Mouse (Mus musculus): ENCODE results near the gene Pde4d.

DNA sequence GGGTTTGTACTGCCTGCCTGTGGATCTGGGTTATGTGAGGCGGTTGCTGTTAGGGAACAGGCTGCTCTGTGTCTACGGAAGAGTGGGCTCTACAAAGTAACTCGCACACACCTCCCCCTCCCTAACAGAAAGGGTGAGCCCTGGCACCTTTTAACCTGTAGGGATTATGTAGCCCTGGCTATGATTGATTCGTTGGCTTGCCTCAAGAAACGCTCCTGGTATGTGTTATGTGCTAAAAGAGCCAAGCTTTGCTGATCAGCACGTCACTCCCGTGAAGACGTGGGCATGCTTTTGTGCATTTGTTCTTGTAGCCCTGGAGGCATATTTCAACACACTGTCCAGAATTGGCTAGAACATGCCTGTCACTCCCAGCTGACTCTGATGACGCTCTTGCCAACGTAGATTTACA is 828.8 kb downstream of the Pde4d start:
- TF ChIP-seq POLR2A (IDR thresholded peaks at IDR 0.05; ENCODE audit: extremely low read depth, insufficient read depth, low read length) (no peak), CTCF (IDR thresholded peaks at IDR 0.05; ENCODE audit: extremely low read depth, insufficient read depth, low read length) (no peak)
